Mouse (Mus musculus) CH12.LX (cell line): ENCODE data around the gene Usp49. TPM values are rescaled to one million over a fixed set of nuclear protein-coding genes. Genes with fewer than 3 reads are reported as not detected.

Source experiments
- DNase-seq: peaks from one replicate; pipeline ENCODE4 v3.0.0-alpha.2; 2013; ENCODE audit errors: extremely low read depth
- H3K27ac ChIP-seq: 2 replicates; pipeline ENCODE4 v1.5.1; 2012; ENCODE audit warnings: low read depth, mild to moderate bottlenecking, control low read depth, moderate library complexity; ENCODE audit not compliant: insufficient read depth
- H3K27me3 ChIP-seq: replicated peaks from 2 replicates; pipeline ENCODE3; 2012; ENCODE audit warnings: inconsistent platforms
- H3K36me3 ChIP-seq, 2 experiments: replicated peaks in 1 of 2; 2 replicates each; pipeline versions ENCODE3 to v1.6.1; 2012; ENCODE audit warnings: inconsistent platforms in 1 of 2, low read length in 1 of 2, mild to moderate bottlenecking in 1 of 2, mixed read lengths in 1 of 2, moderate library complexity in 1 of 2; ENCODE audit not compliant: control insufficient read depth in 1 of 2, insufficient read depth in 1 of 2
- H3K4me1 ChIP-seq, 2 experiments: 2 replicates each; pipeline ENCODE4 v1.6.1; 2012; ENCODE audit warnings: inconsistent platforms in 1 of 2, moderate library complexity in 1 of 2; ENCODE audit not compliant: insufficient read depth in 2 of 2, control insufficient read depth in 1 of 2
- H3K4me2 ChIP-seq: 2 replicates; pipeline ENCODE4 v1.6.1; 2012; ENCODE audit warnings: low read depth, mild to moderate bottlenecking, control low read depth; ENCODE audit not compliant: poor library complexity, insufficient read depth, severe bottlenecking
- H3K4me3 ChIP-seq, 3 experiments: fragments of 150-350 bp in 1 of 3; sonication (generic) in 1 of 3; replicated peaks in 1 of 3; 2 replicates each; pipeline versions ENCODE3 to v1.5.1; 2011 to 2012; ENCODE audit warnings: low read depth in 2 of 3, low read length in 2 of 3, mild to moderate bottlenecking in 2 of 3, moderate library complexity in 2 of 3, control low read depth in 1 of 3, improper control_type of control experiment in 1 of 3, inconsistent platforms in 1 of 3, mixed read lengths in 1 of 3; ENCODE audit not compliant: poor library complexity in 1 of 3
- H3K79me2 ChIP-seq: replicated peaks from 2 replicates; pipeline ENCODE4 v1.6.1; 2012; ENCODE audit warnings: mild to moderate bottlenecking, moderate library complexity; ENCODE audit not compliant: control insufficient read depth, poor library complexity, insufficient read depth, severe bottlenecking; ENCODE audit errors: extremely low read depth
- H3K9ac ChIP-seq: 2 replicates; pipeline ENCODE4 v1.6.1; 2012; ENCODE audit warnings: low read depth, mild to moderate bottlenecking, control low read depth, moderate library complexity; ENCODE audit not compliant: insufficient read depth
- H3K9me3 ChIP-seq: replicated peaks from 2 replicates; pipeline ENCODE3; 2012; ENCODE audit warnings: low read length, inconsistent platforms, mixed read lengths
- CHD1 ChIP-seq: IDR thresholded peaks from 2 replicates; pipeline ENCODE4 v1.6.1; 2012; ENCODE audit warnings: low read depth, low read length, improper control_type of control experiment, inconsistent platforms
- CHD2 ChIP-seq: IDR thresholded peaks from 2 replicates; pipeline ENCODE4 v1.6.1; 2011; ENCODE audit warnings: low read length, improper control_type of control experiment
- CTCF ChIP-seq, 2 experiments: IDR thresholded peaks in 1 of 2; conservative IDR thresholded peaks in 1 of 2; 2 replicates each; pipeline ENCODE4 v1.5.1; 2011 to 2012; ENCODE audit warnings: low read depth in 2 of 2, low read length in 2 of 2, improper control_type of control experiment in 1 of 2, inconsistent platforms in 1 of 2, mild to moderate bottlenecking in 1 of 2, moderate library complexity in 1 of 2
- E2F4 ChIP-seq: IDR thresholded peaks from 2 replicates; pipeline ENCODE4 v1.6.1; 2011; ENCODE audit warnings: low read depth, low read length, improper control_type of control experiment; ENCODE audit not compliant: insufficient replicate concordance
- ELF1 ChIP-seq: IDR thresholded peaks from 2 replicates; pipeline ENCODE4 v1.6.1; 2014; ENCODE audit warnings: low read depth, mild to moderate bottlenecking, inconsistent platforms, low read length, improper control_type of control experiment
- EP300 ChIP-seq: IDR thresholded peaks from 2 replicates; pipeline ENCODE4 v1.6.1; 2011; ENCODE audit warnings: low read length, improper control_type of control experiment
- IRF4 ChIP-seq: IDR thresholded peaks from 2 replicates; pipeline ENCODE4 v1.6.1; 2014; ENCODE audit warnings: low read depth, mild to moderate bottlenecking, inconsistent platforms, low read length, improper control_type of control experiment
- MAFK ChIP-seq: IDR thresholded peaks from 2 replicates; pipeline ENCODE4 v1.6.1; 2011; ENCODE audit warnings: low read length, improper control_type of control experiment; ENCODE audit not compliant: insufficient replicate concordance
- MAX ChIP-seq: IDR thresholded peaks from 2 replicates; pipeline ENCODE4 v1.6.1; 2011; ENCODE audit warnings: low read length, improper control_type of control experiment
- MEF2A ChIP-seq: IDR thresholded peaks from 2 replicates; pipeline ENCODE4 v1.6.1; 2014; ENCODE audit warnings: low read depth, mild to moderate bottlenecking, inconsistent platforms, low read length, improper control_type of control experiment, borderline replicate concordance
- MXI1 ChIP-seq: IDR thresholded peaks from 2 replicates; pipeline ENCODE4 v1.6.1; 2011; ENCODE audit warnings: mild to moderate bottlenecking, low read depth, low read length, improper control_type of control experiment
- NELFE ChIP-seq: IDR thresholded peaks from 2 replicates; pipeline ENCODE4 v1.6.1; 2011; ENCODE audit warnings: low read depth, low read length, improper control_type of control experiment
- NRF1 ChIP-seq: IDR thresholded peaks from 2 replicates; pipeline ENCODE4 v1.6.1; 2014; ENCODE audit warnings: low read depth, mild to moderate bottlenecking, inconsistent platforms, low read length, improper control_type of control experiment, moderate library complexity
- POLR2A ChIP-seq: IDR thresholded peaks from 2 replicates; pipeline ENCODE4 v1.6.1; 2011; ENCODE audit warnings: low read depth, mild to moderate bottlenecking, improper control_type of control experiment, low read length
- POLR2AphosphoS2 ChIP-seq: IDR thresholded peaks from 2 replicates; pipeline ENCODE4 v1.6.1; 2011; ENCODE audit warnings: low read depth, low read length, improper control_type of control experiment
- RCOR1 ChIP-seq: conservative IDR thresholded peaks from 2 replicates; pipeline ENCODE4 v1.6.1; 2012; ENCODE audit warnings: low read depth, mild to moderate bottlenecking, inconsistent platforms, low read length, improper control_type of control experiment
- SIN3A ChIP-seq: IDR thresholded peaks from 2 replicates; pipeline ENCODE4 v1.6.1; 2012; ENCODE audit warnings: low read length, improper control_type of control experiment, inconsistent platforms
- TCF12 ChIP-seq: IDR thresholded peaks from 2 replicates; pipeline ENCODE4 v1.6.1; 2014; ENCODE audit warnings: low read depth, mild to moderate bottlenecking, inconsistent platforms, low read length, improper control_type of control experiment
- UBTF ChIP-seq: IDR thresholded peaks from 2 replicates; pipeline ENCODE4 v1.6.1; 2012; ENCODE audit warnings: low read depth, mild to moderate bottlenecking, inconsistent platforms, low read length, improper control_type of control experiment, moderate library complexity
- USF1 ChIP-seq: IDR thresholded peaks from 2 replicates; pipeline ENCODE4 v1.6.1; 2014; ENCODE audit warnings: low read depth, mild to moderate bottlenecking, inconsistent platforms, low read length, improper control_type of control experiment
- ZC3H11A ChIP-seq: IDR thresholded peaks from 2 replicates; pipeline ENCODE4 v1.6.1; 2012; ENCODE audit warnings: low read depth, mild to moderate bottlenecking, inconsistent platforms, low read length, improper control_type of control experiment
- ZNF384 ChIP-seq: IDR thresholded peaks from 2 replicates; pipeline ENCODE4 v1.6.1; 2012; ENCODE audit warnings: low read depth, low read length, improper control_type of control experiment, inconsistent platforms
- dilution Hi-C: fragments of 300-500 bp; cut with MboI; formaldehyde crosslinking; loops from 2 replicates; pipeline ENCODE4 v1.14.3; 2020; ENCODE audit warnings: low sequenced_read_pairs; ENCODE audit not compliant: extremely low pct_unique_long_range_greater_than_20kb, extremely low pct_ligation_motif_present
- in situ Hi-C: fragments of 300-500 bp; cut with MboI; formaldehyde crosslinking; loops from 3 replicates; pipeline ENCODE4 v1.14.3; 2019; ENCODE audit warnings: low sequenced_read_pairs, low pct_ligation_motif_present, low pct_unique_long_range_greater_than_20kb, mixed read lengths
- polyA plus RNA-seq: library from polyadenylated mRNA; unstranded; fragments of >175 nt; gene quantifications from 2 replicates; pipeline ENCODE4 v1.2.1, GENCODE M21; 2012; ENCODE audit warnings: low read depth; ENCODE audit not compliant: insufficient read length
- total RNA-seq, 2 experiments: library from RNA; depleted of rRNA; stranded (reverse); fragments of 300-350 nt in 1 of 2; fragments of >200 nt in 1 of 2; gene quantifications; 2 replicates each; pipeline ENCODE4 v1.2.3; 2012 to 2014

Usp49 gene
- total and polyA plus RNA-seq, 3 experiments: 2.6 to 4.3 (median 3.4) TPM

GRCm38 (mm10) chr17:47726566-47726965 lies 96.1 kb downstream of the Usp49 start, which contains the start of gene Pgc:
Pgc (plus strand) TSS chr17:47726842.
- Histone ChIP-seq H3K4me2 (no peak within 1 kb of the TSS), H3K27ac (no peak within 1 kb of the TSS), H3K4me1 (no peaks in the 10 kb centered on the region), H3K9ac (no peak within 1 kb of the TSS), H3K27me3 (peaks cover 63% of the 10 kb centered on the region), H3K9me3 (no peaks in the 10 kb centered on the region), H3K36me3 (no peaks in the 10 kb centered on the region), H3K79me2 (no peaks in the 10 kb centered on the region), H3K4me3 (no peak within 1 kb of the TSS)
- dilution Hi-C loops (no loop called here), in situ Hi-C loops (no loop called here)
- TF ChIP-seq E2F4 (no peak), NELFE (no peak), SIN3A (no peak), TCF12 (no peak), POLR2AphosphoS2 (no peak)
- no peak for DNase-seq

GRCm38 (mm10) chr17:47730633-47731575 lies 100.4 kb downstream of the Usp49 start:
- H3K4me2 ChIP-seq: no peak overlapping the region
- H3K9ac ChIP-seq: no peak overlapping the region
- no peaks in the 10 kb centered on the region for H3K4me1 ChIP-seq
- dilution Hi-C loops: no loop called here
- no peaks in the 10 kb centered on the region for H3K36me3 ChIP-seq
- no peak overlapping the region for H3K27ac ChIP-seq
- H3K27me3 ChIP-seq: peaks cover 41% of the 10 kb centered on the region
- H3K79me2 ChIP-seq: no peaks in the 10 kb centered on the region
- no peak for DNase-seq
- H3K9me3 ChIP-seq: no peaks in the 10 kb centered on the region
- in situ Hi-C loops: no loop called here
- no peak overlapping the region for H3K4me3 ChIP-seq
- TF ChIP-seq ELF1: no peak
- TF ChIP-seq USF1: no peak
- no peak for TF ChIP-seq MXI1
- TF ChIP-seq EP300: no peak
- TF ChIP-seq UBTF: no peak
- TF ChIP-seq MAX: no peak
- TF ChIP-seq E2F4: no peak
- peak in 1 of 2 experiments; percentile 27; a peak in 2 of 4 replicates for TF ChIP-seq CTCF (conservative IDR thresholded peaks at IDR 0.05 in 1 of 2, IDR thresholded peaks at IDR 0.05 in 1 of 2; ENCODE audit: low read depth in 2 of 2, low read length in 2 of 2)

GRCm38 (mm10) chr17:47735553-47736100 lies 105.1 kb downstream of the Usp49 start:
- H3K27ac ChIP-seq: no peak overlapping the region
- no peak overlapping the region for H3K4me3 ChIP-seq
- H3K4me1 ChIP-seq: peaks cover 6 to 10% of the 10 kb centered on the region in 2 experiments; a peak in 3 of 4 replicates
- dilution Hi-C loops (no loop called here), in situ Hi-C loops (no loop called here)
- no peak overlapping the region for H3K4me2 ChIP-seq
- peaks cover 3% of the 10 kb centered on the region for H3K27me3 ChIP-seq
- peaks cover 0 to 4% of the 10 kb centered on the region in 2 experiments for H3K36me3 ChIP-seq
- TF ChIP-seq E2F4: no peak
- TF ChIP-seq NELFE: no peak
- no peak for TF ChIP-seq RCOR1
- no peak for TF ChIP-seq CHD1
- no peak for TF ChIP-seq IRF4
- no peak for TF ChIP-seq POLR2A
- TF ChIP-seq MEF2A: no peak
- no peak for TF ChIP-seq ZC3H11A
- TF ChIP-seq MAFK: no peak
- no peak for TF ChIP-seq CHD2
- TF ChIP-seq POLR2AphosphoS2: no peak
- no peak for TF ChIP-seq NRF1
- no peak for TF ChIP-seq ZNF384
- no peak overlapping the region for H3K9ac ChIP-seq
- H3K79me2 ChIP-seq: peaks cover 6% of the 10 kb centered on the region; the same call in 1 of the 2 replicates
- no peak for DNase-seq
- peaks cover 3% of the 10 kb centered on the region for H3K9me3 ChIP-seq
